Mouse (Mus musculus) stomach, postnatal 0 days (tissue): ENCODE results near the gene A630023A22Rik.

Experiments used
- CTCF ChIP-seq: IDR thresholded peaks from 2 replicates; pipeline ENCODE4 v1.5.1; 2016; ENCODE audit warnings: antibody characterized with exemption, low read depth, mild to moderate bottlenecking, moderate library complexity
- EP300 ChIP-seq: optimal IDR thresholded peaks from 2 replicates; pipeline ENCODE3; 2016; ENCODE audit warnings: antibody characterized with exemption

- TF ChIP-seq CTCF (no peak), EP300 (no peak)
These were observed 5.0 kb upstream of the A630023A22Rik start for GRCm38 (mm10) chr14:34107594-34107993.
